Mouse (Mus musculus): ENCODE measurements around the gene Tmem222.

- TF ChIP-seq CTCF (IDR thresholded peaks at IDR 0.05; ENCODE audit: borderline replicate concordance, extremely low read depth, insufficient read depth, insufficient read length) (no peak), POLR2A (IDR thresholded peaks at IDR 0.05; ENCODE audit: borderline replicate concordance, extremely low read depth, insufficient read depth, insufficient read length, poor library complexity, severe bottlenecking) (no peak)
Measured at GRCm38 (mm10) chr4:133281951-133282481, 4.4 kb upstream of the Tmem222 start.

All from brain, embryonic 14.5 days (tissue).